Mouse (Mus musculus): ENCODE measurements at regions not wholly inside any gene's neighbourhood (a gene's known extent, or its start where the extent isn't known, plus 50 kb on each side); places are given as distances from the start of the nearest gene placed in this dataset.
A peak's percentile ranks its signal among the peaks of the same experiment; 100 is the strongest.

GRCm38 (mm10) chr16:5578333-5578732 lies 306.8 kb upstream of the Rbfox1 start:
- Histone ChIP-seq H3K4me2 (replicated peaks; ENCODE audit: low read depth) (no peak overlapping the region), H3K27ac (replicated peaks) (no peak overlapping the region), H3K27me3 (ENCODE audit: control insufficient read depth, insufficient read depth, low read length) (no peaks in the 10 kb centered on the region), H3K4me3 (ENCODE audit: low read depth, low read length) (no peak overlapping the region), H3K9ac (ENCODE audit: low read length) (no peak overlapping the region), H3K36me3 (ENCODE audit: control insufficient read depth, insufficient read depth, low read length) (no peaks in the 10 kb centered on the region), H3K4me1 (replicated peaks; ENCODE audit: control insufficient read depth, insufficient read depth) (no peaks in the 10 kb centered on the region), H3K9me3 (ENCODE audit: control insufficient read depth, low read length) (no peaks in the 10 kb centered on the region)
- DNase-seq (ENCODE audit: low spot score) (no peak), ATAC-seq (ENCODE audit: low FRiP score, low TSS enrichment) (no peak)
- TF ChIP-seq CTCF (IDR thresholded peaks at IDR 0.05; ENCODE audit: low read depth) (no peak), EP300 (optimal IDR thresholded peaks at IDR 0.05) (no peak)
- 19% methylated on average over 3 of the region's 3 CpGs for WGBS

DNA sequence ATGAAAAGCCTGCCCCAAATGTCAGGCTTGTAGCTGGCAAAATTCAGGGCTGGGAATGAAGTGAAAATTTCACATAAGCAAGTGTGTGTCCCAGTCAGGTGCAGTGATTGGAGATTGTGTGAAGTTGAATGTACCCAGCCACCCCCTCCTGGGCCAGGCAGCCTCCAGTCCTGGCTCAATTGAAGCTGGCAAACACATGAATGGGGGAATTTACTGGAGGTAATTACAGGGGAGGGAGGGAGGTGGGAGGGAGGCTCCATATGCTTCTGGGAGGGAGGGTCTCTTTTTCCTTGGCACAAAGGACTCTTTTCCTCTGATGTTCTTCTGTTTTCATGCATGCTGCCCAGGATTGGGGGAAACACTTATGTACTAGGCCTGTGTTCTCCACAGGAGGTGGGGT lies 312.4 kb upstream of the Rbfox1 start:
- no peak overlapping the region for H3K27ac ChIP-seq (replicated peaks)
- ATAC-seq (ENCODE audit: low FRiP score, low TSS enrichment), result no peak
- H3K9ac ChIP-seq (ENCODE audit: low read length), result no peak overlapping the region
- no peak for DNase-seq (ENCODE audit: low spot score)
- no peaks in the 10 kb centered on the region; the same call in 1 of the 2 replicates for H3K4me1 ChIP-seq (replicated peaks; ENCODE audit: control insufficient read depth, insufficient read depth)
- H3K36me3 ChIP-seq (ENCODE audit: control insufficient read depth, insufficient read depth, low read length), result no peaks in the 10 kb centered on the region
- no peaks in the 10 kb centered on the region for H3K27me3 ChIP-seq (ENCODE audit: control insufficient read depth, insufficient read depth, low read length)
- TF ChIP-seq EP300 (optimal IDR thresholded peaks at IDR 0.05), result no peak
- TF ChIP-seq CTCF (IDR thresholded peaks at IDR 0.05; ENCODE audit: low read depth), result no peak
- no peaks in the 10 kb centered on the region for H3K9me3 ChIP-seq (ENCODE audit: control insufficient read depth, low read length)
- H3K4me2 ChIP-seq (replicated peaks; ENCODE audit: low read depth), result no peak overlapping the region
- H3K4me3 ChIP-seq (ENCODE audit: low read depth, low read length), result no peak overlapping the region

GRCm38 (mm10) chr16:5570619-5571018 lies 314.5 kb upstream of the Rbfox1 start:
- no peak overlapping the region for H3K4me3 ChIP-seq (ENCODE audit: low read depth, low read length)
- no peak overlapping the region for H3K27ac ChIP-seq (replicated peaks)
- no peak for TF ChIP-seq CTCF (IDR thresholded peaks at IDR 0.05; ENCODE audit: low read depth)
- TF ChIP-seq EP300 (optimal IDR thresholded peaks at IDR 0.05), result no peak
- ATAC-seq (ENCODE audit: low FRiP score, low TSS enrichment), result no peak
- H3K36me3 ChIP-seq (ENCODE audit: control insufficient read depth, insufficient read depth, low read length), result no peaks in the 10 kb centered on the region
- H3K27me3 ChIP-seq (ENCODE audit: control insufficient read depth, insufficient read depth, low read length), result no peaks in the 10 kb centered on the region
- peak; percentile 16 for DNase-seq (ENCODE audit: low spot score)
- no peak overlapping the region for H3K4me2 ChIP-seq (replicated peaks; ENCODE audit: low read depth)
- no peaks in the 10 kb centered on the region; the same call in 1 of the 2 replicates for H3K4me1 ChIP-seq (replicated peaks; ENCODE audit: control insufficient read depth, insufficient read depth)
- 35% methylated on average over 4 of the region's 4 CpGs for WGBS
- no peaks in the 10 kb centered on the region for H3K9me3 ChIP-seq (ENCODE audit: control insufficient read depth, low read length)
- H3K9ac ChIP-seq (ENCODE audit: low read length), result no peak overlapping the region

- H3K36me3 ChIP-seq (ENCODE audit: control insufficient read depth, insufficient read depth, low read length), result no peaks in the 10 kb centered on the region
- TF ChIP-seq CTCF (IDR thresholded peaks at IDR 0.05; ENCODE audit: low read depth), result no peak
- TF ChIP-seq EP300 (optimal IDR thresholded peaks at IDR 0.05), result no peak
- H3K27me3 ChIP-seq (ENCODE audit: control insufficient read depth, insufficient read depth, low read length), result no peaks in the 10 kb centered on the region
- no peaks in the 10 kb centered on the region for H3K9me3 ChIP-seq (ENCODE audit: control insufficient read depth, low read length)
- H3K4me2 ChIP-seq (replicated peaks; ENCODE audit: low read depth), result no peak overlapping the region
- H3K9ac ChIP-seq (ENCODE audit: low read length), result no peak overlapping the region
- 54% methylated on average over 10 of the region's 10 CpGs for WGBS
- H3K4me3 ChIP-seq (ENCODE audit: low read depth, low read length), result no peak overlapping the region
- ATAC-seq (ENCODE audit: low FRiP score, low TSS enrichment) (no peak), DNase-seq (ENCODE audit: low spot score) (no peak)
- no peak overlapping the region for H3K27ac ChIP-seq (replicated peaks)
- H3K4me1 ChIP-seq (replicated peaks; ENCODE audit: control insufficient read depth, insufficient read depth), result no peaks in the 10 kb centered on the region; the same call in 1 of the 2 replicates
Observed at GRCm38 (mm10) chr16:5569101-5569500, 313.3 kb upstream of the Eef2kmt start.

- H3K27me3 ChIP-seq (ENCODE audit: control insufficient read depth, insufficient read depth, low read length), result no peaks in the 10 kb centered on the region
- ATAC-seq (ENCODE audit: low FRiP score, low TSS enrichment), result no peak
- H3K9me3 ChIP-seq (ENCODE audit: control insufficient read depth, low read length), result no peaks in the 10 kb centered on the region
- H3K4me2 ChIP-seq (replicated peaks; ENCODE audit: low read depth), result no peak overlapping the region
- H3K4me3 ChIP-seq (ENCODE audit: low read depth, low read length), result no peak overlapping the region
- no peak overlapping the region for H3K27ac ChIP-seq (replicated peaks)
- no peaks in the 10 kb centered on the region for H3K36me3 ChIP-seq (ENCODE audit: control insufficient read depth, insufficient read depth, low read length)
- no peak overlapping the region for H3K9ac ChIP-seq (ENCODE audit: low read length)
- 71% methylated on average over 6 of the region's 6 CpGs for WGBS
- no peaks in the 10 kb centered on the region for H3K4me1 ChIP-seq (replicated peaks; ENCODE audit: control insufficient read depth, insufficient read depth)
- TF ChIP-seq EP300 (optimal IDR thresholded peaks at IDR 0.05) (no peak), CTCF (IDR thresholded peaks at IDR 0.05; ENCODE audit: low read depth) (no peak)
- no peak for DNase-seq (ENCODE audit: low spot score)
Observed at GRCm38 (mm10) chr16:5549026-5549425, 293.2 kb upstream of the Eef2kmt start.

- H3K4me3 ChIP-seq (ENCODE audit: low read depth, low read length), result no peak overlapping the region
- H3K27me3 ChIP-seq (ENCODE audit: control insufficient read depth, insufficient read depth, low read length), result no peaks in the 10 kb centered on the region
- H3K27ac ChIP-seq (replicated peaks), result no peak overlapping the region
- no peaks in the 10 kb centered on the region for H3K36me3 ChIP-seq (ENCODE audit: control insufficient read depth, insufficient read depth, low read length)
- DNase-seq (ENCODE audit: low spot score) (no peak), ATAC-seq (ENCODE audit: low FRiP score, low TSS enrichment) (no peak)
- no peak for TF ChIP-seq CTCF (IDR thresholded peaks at IDR 0.05; ENCODE audit: low read depth)
- TF ChIP-seq EP300 (optimal IDR thresholded peaks at IDR 0.05), result no peak
- H3K9me3 ChIP-seq (ENCODE audit: control insufficient read depth, low read length), result no peaks in the 10 kb centered on the region
- H3K4me1 ChIP-seq (replicated peaks; ENCODE audit: control insufficient read depth, insufficient read depth), result no peaks in the 10 kb centered on the region
- 62% methylated on average over 3 of the region's 3 CpGs for WGBS
- H3K9ac ChIP-seq (ENCODE audit: low read length), result no peak overlapping the region
- no peak overlapping the region for H3K4me2 ChIP-seq (replicated peaks; ENCODE audit: low read depth)
Observed at GRCm38 (mm10) chr16:5548602-5549001, 292.8 kb upstream of the Eef2kmt start.

Data from stomach, postnatal 0 days (tissue).